Mouse (Mus musculus) heart, postnatal 25 days (tissue): ENCODE measurements around the gene Vmn2r121. TPM values are rescaled to one million over a fixed set of nuclear protein-coding genes. Genes with fewer than 3 reads are reported as not detected.

Experiments
- DNase-seq: peaks from one replicate; pipeline ENCODE4 v3.0.0; 2022; ENCODE audit warnings: low spot score
- intact Hi-C: fragments of 180-260 bp; cut with DNase I; formaldehyde crosslinking; loops from one replicate; pipeline ENCODE4 v1.15.1; 2025
- total RNA-seq, 2 experiments: library from RNA; stranded (reverse); gene quantifications; 2 replicates each; pipeline ENCODE4 v1.2.3; 2021

Vmn2r121 gene
- total RNA-seq, result not detected

DNA sequence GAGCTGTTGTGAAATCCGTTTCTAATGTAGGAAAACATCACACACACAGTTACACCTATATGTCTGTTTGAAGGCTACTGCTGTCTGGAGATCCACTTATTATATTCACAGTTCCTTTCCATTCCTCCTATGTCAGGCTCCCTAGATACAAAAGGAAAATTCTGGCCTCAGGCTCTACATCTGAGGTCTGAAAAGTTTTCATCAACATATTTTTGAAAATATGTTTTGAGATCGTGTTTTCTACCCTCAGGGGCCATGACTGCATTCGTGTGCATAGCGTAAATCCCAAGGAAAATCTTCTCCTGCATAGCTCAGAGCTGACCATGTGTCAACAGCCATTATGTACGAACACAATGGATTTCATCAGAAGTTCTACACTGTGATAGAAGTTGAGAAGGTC lies at the start of gene Vmn2r121:
TSS of gene Vmn2r121 (minus strand) at position 101 of the 400 bp plus-strand sequence.
- intact Hi-C loops, result no loop called here

More for the DNA sequence above, at the start of gene Vmn2r121:
- no peak for DNase-seq
